Mouse (Mus musculus) embryonic facial prominence, embryonic 13.5 days (tissue): ENCODE measurements around the gene Gcgr. TPM values are rescaled to one million over a fixed set of nuclear protein-coding genes. Genes with fewer than 3 reads are reported as not detected.

Source experiments
- ATAC-seq: fragments of 200-750 bp; cut with Nextera tagmentation; 2 replicates; pipeline ENCODE4 v1.8.0; 2017; ENCODE audit warnings: low read depth; ENCODE audit not compliant: insufficient number of reproducible peaks, insufficient read depth, low FRiP score, low TSS enrichment
- H3K27ac ChIP-seq: fragments of 300-500 bp; sonication (generic); 2 replicates; pipeline ENCODE4 v1.5.1; 2015; ENCODE audit warnings: moderate library complexity, mild to moderate bottlenecking, inconsistent platforms
- H3K27me3 ChIP-seq: fragments of 300-500 bp; sonication (generic); 2 replicates; pipeline ENCODE4 v1.6.1; 2015; ENCODE audit warnings: mild to moderate bottlenecking, inconsistent platforms
- H3K36me3 ChIP-seq: fragments of 300-500 bp; sonication (generic); 2 replicates; pipeline ENCODE4 v1.6.1; 2015; ENCODE audit warnings: mild to moderate bottlenecking, inconsistent platforms
- H3K4me1 ChIP-seq: fragments of 300-500 bp; sonication (generic); 2 replicates; pipeline ENCODE4 v1.6.1; 2015; ENCODE audit warnings: inconsistent platforms
- H3K4me2 ChIP-seq: fragments of 300-500 bp; sonication (generic); 2 replicates; pipeline ENCODE4 v1.6.1; 2015; ENCODE audit warnings: moderate library complexity, mild to moderate bottlenecking, inconsistent platforms
- H3K4me3 ChIP-seq: fragments of 300-500 bp; sonication (generic); 2 replicates; pipeline ENCODE4 v1.5.1; 2015; ENCODE audit warnings: mild to moderate bottlenecking, inconsistent platforms
- H3K9ac ChIP-seq: fragments of 300-500 bp; sonication (generic); 2 replicates; pipeline ENCODE4 v1.6.1; 2015; ENCODE audit warnings: mild to moderate bottlenecking, inconsistent platforms
- H3K9me3 ChIP-seq: fragments of 300-500 bp; sonication (generic); 2 replicates; pipeline ENCODE4 v1.6.1; 2016; ENCODE audit warnings: inconsistent platforms
- WGBS: fragments of 180-500 bp; shearing (Covaris S2); methylation state at CpG from one replicate; pipeline ENCODE4 v1.1.7; 2015; ENCODE audit warnings: mixed read lengths; 5-methylcytosine and 5-hydroxymethylcytosine counted together
- polyA plus RNA-seq: library from polyadenylated mRNA; unstranded; fragments of >200 nt; fragmentation: Nextera tagmentation; extraction: Ambion mirVana; gene quantifications from 2 replicates; pipeline ENCODE4 v1.2.1, GENCODE M21; 2015

Gcgr gene
- polyA plus RNA-seq, 1 experiment from 2014 or later = 1.3 TPM

DNA sequence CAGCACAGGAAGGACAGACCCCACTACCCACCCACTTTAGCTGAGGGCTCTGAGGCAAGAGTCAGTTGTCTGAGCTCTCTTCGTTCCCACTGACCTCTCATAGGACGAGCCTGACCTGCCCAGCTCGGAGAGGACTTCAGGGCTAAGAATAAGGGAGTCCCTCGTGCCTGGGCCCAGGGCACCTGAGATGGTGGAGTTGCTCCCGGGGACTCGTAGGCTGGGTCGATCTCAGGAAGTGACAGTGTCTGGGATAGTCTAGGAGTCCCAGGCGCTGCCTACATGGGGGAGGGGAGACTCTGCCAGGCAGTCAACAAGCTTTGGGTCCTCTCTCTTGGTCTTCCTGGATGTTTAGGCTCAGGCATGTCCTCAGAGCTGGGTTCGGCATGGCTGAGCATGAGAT is 10.0 kb upstream of the Gcgr start:
- no peak overlapping the region for H3K4me2 ChIP-seq
- H3K27me3 ChIP-seq = no peaks in the 10 kb centered on the region
- WGBS = 66% methylated on average over 9 of the region's 9 CpGs

GRCm38 (mm10) chr11:120520967-120521540 is 9.4 kb upstream of the Gcgr start:
- H3K9ac ChIP-seq = 0 out of 2 replicates have a peak overlapping the region, but pooled peaks have one; percentile 32

More for the DNA sequence above, 10.0 kb upstream of the Gcgr start:
- no peak for ATAC-seq
- Histone ChIP-seq H3K9ac (0 out of 2 replicates have a peak overlapping the region, but pooled peaks have one; percentile 32), H3K27ac (no peak overlapping the region), H3K9me3 (no peaks in the 10 kb centered on the region), H3K4me1 (peaks cover 12% of the 10 kb centered on the region; the same call in 1 of the 2 replicates), H3K4me3 (no peak overlapping the region), H3K36me3 (no peaks in the 10 kb centered on the region)

GRCm38 (mm10) chr11:120522581-120522980 is 7.9 kb upstream of the Gcgr start:
- H3K36me3 ChIP-seq = no peaks in the 10 kb centered on the region
- WGBS = 84% methylated on average over 8 of the region's 8 CpGs
- no peak for ATAC-seq

More at GRCm38 (mm10) chr11:120520967-120521540, 9.4 kb upstream of the Gcgr start:
- Histone ChIP-seq H3K4me3 (no peak overlapping the region), H3K4me1 (peaks cover 7% of the 10 kb centered on the region; the same call in 1 of the 2 replicates), H3K27me3 (no peaks in the 10 kb centered on the region), H3K36me3 (no peaks in the 10 kb centered on the region), H3K4me2 (no peak overlapping the region), H3K9me3 (no peaks in the 10 kb centered on the region), H3K27ac (no peak overlapping the region)
- WGBS = 69% methylated on average over 5 of the region's 5 CpGs
- no peak for ATAC-seq

GRCm38 (mm10) chr11:120525959-120526358 is 4.5 kb upstream of the Gcgr start:
- WGBS = 73% methylated on average over 2 of the region's 2 CpGs
- Histone ChIP-seq H3K27ac (no peak overlapping the region), H3K4me3 (no peak overlapping the region), H3K36me3 (no peaks in the 10 kb centered on the region), H3K9ac (no peak overlapping the region), H3K9me3 (no peaks in the 10 kb centered on the region), H3K27me3 (peaks cover 37% of the 10 kb centered on the region), H3K4me2 (no peak overlapping the region), H3K4me1 (peaks cover 10% of the 10 kb centered on the region)
- ATAC-seq = no peak

More at GRCm38 (mm10) chr11:120522581-120522980, 7.9 kb upstream of the Gcgr start:
- no peaks in the 10 kb centered on the region for H3K9me3 ChIP-seq
- peaks cover 4% of the 10 kb centered on the region for H3K27me3 ChIP-seq
- H3K4me1 ChIP-seq = peaks cover 7% of the 10 kb centered on the region; the same call in 1 of the 2 replicates
- no peak overlapping the region for H3K4me2 ChIP-seq
- H3K27ac ChIP-seq = no peak overlapping the region
- H3K9ac ChIP-seq = no peak overlapping the region
- H3K4me3 ChIP-seq = no peak overlapping the region

DNA sequence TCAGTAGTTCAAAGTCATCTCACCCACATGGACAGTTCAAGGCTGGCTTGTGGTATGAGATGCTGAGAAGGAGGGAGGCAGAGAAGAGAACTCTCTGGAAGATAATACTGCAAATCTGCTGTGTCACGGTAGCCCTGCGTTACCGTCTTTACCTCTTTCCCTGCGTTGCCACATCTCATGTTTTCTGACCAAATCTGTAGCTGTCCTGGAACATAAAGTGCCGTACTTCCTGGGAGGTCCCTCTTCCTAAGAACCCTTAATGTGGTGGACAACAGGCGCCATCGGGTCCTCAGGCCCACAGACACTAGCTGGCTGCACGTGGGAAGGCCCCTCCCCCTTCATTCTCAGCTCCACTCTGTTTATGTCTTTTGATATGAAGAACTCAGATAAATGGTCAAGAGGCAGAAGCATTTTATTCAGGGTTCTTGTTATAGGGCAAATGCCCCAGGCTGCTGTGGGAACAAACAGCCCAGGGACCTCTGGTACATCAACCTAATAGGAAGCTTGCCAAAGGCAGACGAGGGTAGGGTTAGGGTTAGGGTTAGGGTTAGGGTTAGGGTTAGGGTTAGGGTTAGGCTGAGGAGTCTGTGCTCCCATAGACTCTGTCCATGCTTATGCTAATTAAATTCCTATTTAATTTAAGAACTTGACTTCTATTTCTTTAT is 2.7 kb upstream of the Gcgr start:
- Histone ChIP-seq H3K27me3 (peaks cover 56% of the 10 kb centered on the region), H3K4me2 (no peak overlapping the region), H3K9me3 (no peaks in the 10 kb centered on the region), H3K36me3 (no peaks in the 10 kb centered on the region), H3K4me3 (no peak overlapping the region), H3K9ac (no peak overlapping the region), H3K4me1 (peaks cover 17% of the 10 kb centered on the region), H3K27ac (no peak overlapping the region)
- 74% methylated on average over 9 of the region's 9 CpGs for WGBS
- ATAC-seq = no peak

GRCm38 (mm10) chr11:120528903-120529302 is 1.6 kb upstream of the Gcgr start:
- Histone ChIP-seq H3K9ac (no peak overlapping the region), H3K27ac (no peak overlapping the region), H3K9me3 (no peaks in the 10 kb centered on the region), H3K36me3 (no peaks in the 10 kb centered on the region), H3K4me3 (no peak overlapping the region), H3K4me1 (peaks cover 17% of the 10 kb centered on the region), H3K4me2 (no peak overlapping the region), H3K27me3 (peaks cover 64% of the 10 kb centered on the region)
- WGBS = 41% methylated on average over 4 of the region's 4 CpGs
- no peak for ATAC-seq

DNA sequence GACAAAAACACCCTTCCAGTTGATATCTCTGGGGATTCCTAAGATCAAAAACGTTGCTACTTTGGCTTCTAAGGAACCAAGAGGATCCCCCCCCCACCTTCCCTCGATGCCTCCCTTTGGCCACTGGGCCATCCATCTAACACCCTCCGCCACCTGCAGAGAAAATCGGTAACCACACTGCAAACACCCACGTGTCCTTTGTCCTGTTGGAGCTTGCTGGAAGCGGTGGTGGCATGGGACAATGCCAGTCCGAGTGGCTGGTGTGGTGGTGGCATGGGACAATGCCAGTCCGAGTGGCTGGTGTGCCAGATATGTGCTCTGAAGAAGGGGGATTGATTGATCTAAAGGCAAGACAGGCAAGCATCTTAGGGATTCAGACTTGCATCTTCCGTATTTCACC is 1.1 kb downstream of the Gcgr start:
- Histone ChIP-seq H3K9me3 (no peaks in the 10 kb centered on the region), H3K4me3 (no peak overlapping the region), H3K4me2 (no peak overlapping the region), H3K27ac (no peak overlapping the region), H3K4me1 (peaks cover 17% of the 10 kb centered on the region), H3K36me3 (no peaks in the 10 kb centered on the region), H3K9ac (no peak overlapping the region), H3K27me3 (peaks cover 78% of the 10 kb centered on the region)
- ATAC-seq = no peak
- 24% methylated on average over 9 of the region's 9 CpGs for WGBS

DNA sequence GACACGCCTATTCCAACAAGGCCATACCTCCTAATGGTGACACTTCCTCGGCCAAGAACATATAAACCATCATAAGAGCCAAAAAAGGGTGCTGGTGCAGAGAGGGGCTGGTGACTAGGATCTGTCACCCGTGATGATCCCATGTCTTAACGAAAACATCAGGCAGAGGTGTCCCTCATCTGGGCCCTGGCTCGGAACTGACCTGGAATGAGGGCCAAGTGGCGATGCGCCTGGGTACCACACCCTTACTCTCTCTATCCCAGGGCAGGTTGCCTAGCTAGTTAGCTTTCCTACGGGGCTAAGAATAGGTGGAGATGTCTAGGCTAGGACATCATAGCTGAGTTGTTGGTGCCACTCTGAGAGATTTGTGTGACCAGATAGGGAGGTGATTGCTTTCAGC is 3.6 kb downstream of the Gcgr start:
- WGBS = 85% methylated on average over 8 of the region's 8 CpGs
- Histone ChIP-seq H3K4me1 (peaks cover 21% of the 10 kb centered on the region), H3K9me3 (no peaks in the 10 kb centered on the region), H3K27ac (no peak overlapping the region), H3K4me2 (no peak overlapping the region), H3K4me3 (no peak overlapping the region), H3K27me3 (peaks cover 60% of the 10 kb centered on the region), H3K36me3 (no peaks in the 10 kb centered on the region), H3K9ac (no peak overlapping the region)
- no peak for ATAC-seq

DNA sequence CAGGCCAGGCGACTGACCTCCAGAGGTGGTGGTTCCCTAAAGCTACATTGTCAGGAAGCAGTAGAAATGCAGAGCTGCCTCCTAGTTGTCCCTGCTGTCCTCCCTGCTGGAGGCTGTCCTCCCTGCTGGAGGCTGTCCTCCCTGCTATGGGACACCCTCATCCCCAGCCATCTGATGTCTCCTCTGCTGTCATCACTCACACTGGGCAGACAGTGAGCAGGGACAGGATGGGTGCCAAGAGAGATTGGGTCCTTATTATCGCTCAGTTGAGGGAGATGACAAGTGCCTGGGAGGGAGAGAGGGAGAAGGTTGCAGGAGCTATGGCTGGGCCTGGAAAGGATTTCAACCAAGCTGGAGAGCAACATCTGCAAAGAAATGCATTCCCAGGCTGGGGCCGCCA is 4.6 kb downstream of the Gcgr start:
- no peaks in the 10 kb centered on the region for H3K9me3 ChIP-seq
- no peaks in the 10 kb centered on the region for H3K36me3 ChIP-seq
- no peak overlapping the region for H3K9ac ChIP-seq
- peaks cover 29% of the 10 kb centered on the region for H3K4me1 ChIP-seq
- H3K27ac ChIP-seq = no peak overlapping the region
- no peak for ATAC-seq
- 68% methylated on average over 3 of the region's 3 CpGs for WGBS
- H3K27me3 ChIP-seq = peaks cover 49% of the 10 kb centered on the region
- H3K4me3 ChIP-seq = no peak overlapping the region
- no peak overlapping the region for H3K4me2 ChIP-seq

GRCm38 (mm10) chr11:120535804-120536203 is 5.3 kb downstream of the Gcgr start:
- Histone ChIP-seq H3K27me3 (peaks cover 42% of the 10 kb centered on the region), H3K36me3 (no peaks in the 10 kb centered on the region), H3K9ac (no peak overlapping the region), H3K4me3 (no peak overlapping the region), H3K27ac (no peak overlapping the region), H3K9me3 (no peaks in the 10 kb centered on the region), H3K4me2 (no peak overlapping the region), H3K4me1 (peaks cover 23% of the 10 kb centered on the region)
- ATAC-seq = no peak
- 65% methylated on average over 3 of the region's 3 CpGs for WGBS

DNA sequence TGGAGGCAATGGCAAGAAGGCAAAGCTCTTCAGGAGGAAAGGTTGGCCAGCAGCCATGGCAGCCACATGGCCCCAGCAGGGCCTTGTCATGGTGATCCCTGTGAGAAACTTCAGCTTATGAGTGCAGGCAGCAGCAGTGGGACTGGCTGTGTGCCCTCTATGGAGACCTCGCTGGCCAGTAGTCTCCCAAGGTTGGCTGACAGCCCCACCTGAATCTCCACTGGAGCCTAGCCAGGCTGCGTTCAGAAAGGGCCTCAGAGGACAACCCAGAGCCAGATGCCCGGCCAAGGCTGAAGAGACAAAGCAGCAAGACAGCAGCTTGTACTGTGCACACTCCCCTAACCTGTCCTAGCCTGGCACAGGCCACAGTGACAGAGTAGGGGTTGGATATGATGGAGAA is 8.0 kb downstream of the Gcgr start:
- Histone ChIP-seq H3K4me2 (no peak overlapping the region), H3K9ac (no peak overlapping the region), H3K4me3 (no peak overlapping the region), H3K36me3 (peaks cover 22% of the 10 kb centered on the region), H3K4me1 (peaks cover 14% of the 10 kb centered on the region), H3K27ac (no peak overlapping the region), H3K9me3 (no peaks in the 10 kb centered on the region), H3K27me3 (peaks cover 16% of the 10 kb centered on the region)
- 82% methylated on average over 3 of the region's 3 CpGs for WGBS
- ATAC-seq = no peak; the same call in 1 of the 2 replicates

GRCm38 (mm10) chr11:120538955-120539284 is 8.4 kb downstream of the Gcgr start:
- 54% methylated on average over 8 of the region's 8 CpGs for WGBS
- H3K4me2 ChIP-seq = no peak overlapping the region
- H3K36me3 ChIP-seq = peaks cover 26% of the 10 kb centered on the region
- no peaks in the 10 kb centered on the region for H3K9me3 ChIP-seq
- no peak overlapping the region for H3K27ac ChIP-seq
- no peak for ATAC-seq
- peaks cover 14% of the 10 kb centered on the region for H3K4me1 ChIP-seq
- H3K4me3 ChIP-seq = no peak overlapping the region
- H3K9ac ChIP-seq = no peak overlapping the region
- H3K27me3 ChIP-seq = peaks cover 15% of the 10 kb centered on the region
